Mouse (Mus musculus): Measurements from ENCODE around the gene Dcpp1. TPM values are rescaled to one million over a fixed set of nuclear protein-coding genes. Genes with fewer than 3 reads are reported as not detected.
"Not testable (repeated sequence)": the region's sequence is repeated elsewhere in the genome, so short reads cannot be mapped to it uniquely, and the experiment has no call there.

The Dcpp1 gene
- total RNA-seq (2021) = not detected
- long read RNA-seq, experiment 1 = 0 reads
- long read RNA-seq, experiment 2 = 0 reads

GRCm38 (mm10) chr17:23880576-23880975 is at the start of gene Dcpp1, which contains the start of gene Dcpp2:
Gene Dcpp1, plus strand, starts transcription at chr17:23880876.
Gene Dcpp2, plus strand, starts transcription at chr17:23880880.
- not testable (repeated sequence) for DNase-seq (ENCODE audit: low spot score in 2 of 2)

- no peak for DNase-seq (ENCODE audit: low spot score in 2 of 2)
Measured at GRCm38 (mm10) chr17:23831201-23831600, 49.5 kb upstream of the Dcpp1 start.

- DNase-seq (ENCODE audit: low spot score in 2 of 2) = no peak
Measured at GRCm38 (mm10) chr17:23836006-23836575, 44.6 kb upstream of the Dcpp1 start, which contains the start of gene Prss33. Gene Prss33, minus strand, starts transcription at chr17:23836056.

GRCm38 (mm10) chr17:23841145-23841544 is 39.5 kb upstream of the Dcpp1 start:
- DNase-seq (ENCODE audit: low spot score in 2 of 2) = no peak

GRCm38 (mm10) chr17:23843141-23843811 is 37.4 kb upstream of the Dcpp1 start:
- DNase-seq (ENCODE audit: low spot score in 2 of 2) = no peak

GRCm38 (mm10) chr17:23843812-23844273 is 36.8 kb upstream of the Dcpp1 start, which contains the start of the genes Prss32 and Prss41:
Gene Prss32, plus strand, starts transcription at chr17:23843855.
Gene Prss41, minus strand, starts transcription at chr17:23844172.
- DNase-seq (ENCODE audit: low spot score in 2 of 2) = peak in 1 of 2 experiments; percentile 43

GRCm38 (mm10) chr17:23850028-23850427 is 30.6 kb upstream of the Dcpp1 start:
- no peak for DNase-seq (ENCODE audit: low spot score in 2 of 2)

GRCm38 (mm10) chr17:23850853-23851749 is 29.6 kb upstream of the Dcpp1 start:
- DNase-seq (ENCODE audit: low spot score in 2 of 2) = peak; percentile 20 to 43

- DNase-seq (ENCODE audit: low spot score in 2 of 2) = peak in 1 of 2 experiments; percentile 26
Measured at GRCm38 (mm10) chr17:23853292-23853691, 27.4 kb upstream of the Dcpp1 start.

GRCm38 (mm10) chr17:23854229-23854765 is 26.4 kb upstream of the Dcpp1 start:
- no peak for DNase-seq (ENCODE audit: low spot score in 2 of 2)

GRCm38 (mm10) chr17:23857193-23857592 is 23.5 kb upstream of the Dcpp1 start:
- DNase-seq (ENCODE audit: low spot score in 2 of 2) = no peak

GRCm38 (mm10) chr17:23857913-23858312 is 22.8 kb upstream of the Dcpp1 start:
- DNase-seq (ENCODE audit: low spot score in 2 of 2) = no peak

GRCm38 (mm10) chr17:23862926-23863325 is 17.8 kb upstream of the Dcpp1 start:
- DNase-seq (ENCODE audit: low spot score in 2 of 2) = no peak

- no peak for DNase-seq (ENCODE audit: low spot score in 2 of 2)
Measured at GRCm38 (mm10) chr17:23867756-23868155, 12.9 kb upstream of the Dcpp1 start, which contains the start of gene Prss21. Gene Prss21, plus strand, starts transcription at chr17:23868056.

GRCm38 (mm10) chr17:23868513-23868912 is 12.2 kb upstream of the Dcpp1 start:
- DNase-seq (ENCODE audit: low spot score in 2 of 2) = no peak

- no peak for DNase-seq (ENCODE audit: low spot score in 2 of 2)
Measured at GRCm38 (mm10) chr17:23873884-23874856, 6.5 kb upstream of the Dcpp1 start.

GRCm38 (mm10) chr17:23876741-23877140 is 3.9 kb upstream of the Dcpp1 start:
- no peak for DNase-seq (ENCODE audit: low spot score in 2 of 2)

- no peak for DNase-seq (ENCODE audit: low spot score in 2 of 2)
Measured at GRCm38 (mm10) chr17:23877166-23877565, 3.5 kb upstream of the Dcpp1 start.

GRCm38 (mm10) chr17:23917158-23917557 is 36.5 kb downstream of the Dcpp1 start, which contains the start of gene Dcpp3:
Gene Dcpp3, plus strand, starts transcription at chr17:23917458.
- not testable (repeated sequence) for DNase-seq (ENCODE audit: low spot score in 2 of 2)

Data from adrenal gland, postnatal 4 days (tissue).